Mouse (Mus musculus) gastrocnemius, postnatal 36 days (tissue): ENCODE measurements around the gene Ephb6. TPM values are rescaled to one million over a fixed set of nuclear protein-coding genes. Genes with fewer than 3 reads are reported as not detected.

ENCODE experiments used
- total RNA-seq, 2 experiments: library from RNA; stranded (reverse); gene quantifications; 2 replicates each; pipeline ENCODE4 v1.2.3; 2021

The Ephb6 gene
- total RNA-seq, 2 experiments from 2014 or later: 1.1 to 1.3 TPM

Other genes starting within 250 kb of the Ephb6 start
- not detected for gene Prss3, start 227.8 kb upstream of the Ephb6 start, total RNA-seq
- not detected for gene Gm5771, start 213.1 kb upstream of the Ephb6 start, total RNA-seq
- gene Gm10334, start 159.3 kb upstream of the Ephb6 start, total RNA-seq: not detected
- gene Prss1, start 146.6 kb upstream of the Ephb6 start, total RNA-seq: not detected
- gene Prss2, start 83.7 kb upstream of the Ephb6 start, total RNA-seq: not detected
- gene Trpv6, start 30.9 kb downstream of the Ephb6 start, total RNA-seq: not detected
- not detected for gene Trpv5, start 75.3 kb downstream of the Ephb6 start, total RNA-seq
- not detected for gene Llcfc1, start 78.9 kb downstream of the Ephb6 start, total RNA-seq
- gene Kel, start 98.9 kb downstream of the Ephb6 start, total RNA-seq: not detected
- not detected for gene Olfr459, start 169.7 kb downstream of the Ephb6 start, total RNA-seq
- not detected for gene Pip, start 242.1 kb downstream of the Ephb6 start, total RNA-seq
- not detected for gene Sval2, start 247.5 kb downstream of the Ephb6 start, total RNA-seq